Mouse (Mus musculus): ENCODE measurements around the gene Supt16.

Gene Supt16

GRCm38 (mm10) chr14:52144165-52144564 lies 53.1 kb downstream of the Supt16 start:
- no peak for DNase-seq

GRCm38 (mm10) chr14:52141445-52142127 lies 55.6 kb downstream of the Supt16 start:
- peak in 1 of 2 experiments; percentile 10 for DNase-seq

- DNase-seq = peak; percentile 18 to 35
These were observed 56.4 kb downstream of the Supt16 start for GRCm38 (mm10) chr14:52140577-52141444.

GRCm38 (mm10) chr14:52133584-52133983 lies 63.6 kb downstream of the Supt16 start:
- no peak for DNase-seq

GRCm38 (mm10) chr14:52124636-52125035 lies 72.6 kb downstream of the Supt16 start:
- DNase-seq = no peak

- peak; percentile 50 to 76 for DNase-seq
These were observed 73.3 kb downstream of the Supt16 start for GRCm38 (mm10) chr14:52123918-52124317.

GRCm38 (mm10) chr14:52120169-52120568 lies 77.0 kb downstream of the Supt16 start:
- no peak for DNase-seq

- peak in 1 of 2 experiments; percentile 33 for DNase-seq
These were observed 78.2 kb downstream of the Supt16 start for GRCm38 (mm10) chr14:52118823-52119608.

- DNase-seq = no peak
These were observed 78.8 kb downstream of the Supt16 start for GRCm38 (mm10) chr14:52118456-52118822.

GRCm38 (mm10) chr14:52117241-52117640 lies 80.0 kb downstream of the Supt16 start:
- DNase-seq = no peak

- no peak for DNase-seq
These were observed 83.1 kb downstream of the Supt16 start for GRCm38 (mm10) chr14:52114101-52114500.
